Mouse (Mus musculus) C3H10T1/2 (cell line): ENCODE measurements around the gene Snx17. TPM values are rescaled to one million over a fixed set of nuclear protein-coding genes. Genes with fewer than 3 reads are reported as not detected.

ENCODE experiments used
- polyA plus RNA-seq, 2 experiments: library from polyadenylated mRNA; unstranded; fragments of >200 nt; fragmentation: generic; extraction: Trizol; gene quantifications; one replicate each; pipeline ENCODE4 v1.2.1; 2012; ENCODE audit warnings: missing spikeins in 2 of 2

The Snx17 gene
- polyA plus RNA-seq, result 100 to 1,000 TPM; 166 to 169 TPM

DNA sequence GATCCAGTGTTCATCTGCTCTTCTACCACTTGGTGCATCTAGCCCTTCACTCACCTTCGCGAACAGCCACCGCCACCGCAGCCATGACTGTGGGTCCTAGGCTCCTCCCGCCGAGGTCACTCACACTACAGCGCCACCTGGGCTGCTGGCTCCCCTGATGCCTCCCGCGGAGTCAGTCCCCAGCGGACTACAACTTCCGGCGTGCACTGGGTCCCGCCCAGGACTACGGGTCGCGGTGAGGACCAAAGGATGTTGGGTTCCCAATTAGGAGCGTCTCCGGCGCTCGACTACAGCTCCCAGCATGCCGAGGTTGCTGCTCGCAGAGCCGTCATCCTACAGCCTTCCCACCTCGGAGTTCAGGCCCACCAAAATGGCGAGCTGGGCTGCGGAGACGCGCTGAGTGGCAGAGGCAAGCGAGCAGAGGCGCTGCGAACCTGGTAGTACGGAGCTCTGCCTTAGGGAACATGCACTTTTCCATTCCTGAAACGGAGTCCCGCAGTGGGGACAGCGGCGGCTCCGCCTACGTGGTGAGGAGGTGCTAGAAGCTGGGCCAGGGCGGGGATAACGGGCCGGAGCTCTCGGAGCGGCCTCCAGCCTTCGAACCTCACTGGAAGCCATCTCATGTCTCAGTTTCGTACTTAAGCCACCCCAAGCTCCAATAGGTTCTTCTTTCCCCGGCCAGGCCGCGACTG lies at the start of gene Snx17, which contains the start of gene Eif2b4:
Gene Snx17 (plus strand): TSS at position 289 of the 692 bp plus-strand sequence.
Gene Eif2b4 (minus strand): TSS at position 492 of the 692 bp plus-strand sequence.

GRCm38 (mm10) chr5:31154152-31154553 lies 38.9 kb upstream of the Snx17 start, which contains the start of gene Mpv17:
TSS of gene Mpv17 (minus strand) at chr5:31154251.

GRCm38 (mm10) chr5:31179766-31180630 lies 13.0 kb upstream of the Snx17 start, which contains the start of the genes Gm29609 and Gtf3c2:
TSS of gene Gm29609 (minus strand) at chr5:31179911.
TSS of gene Gtf3c2 (minus strand) at chr5:31180144.

DNA sequence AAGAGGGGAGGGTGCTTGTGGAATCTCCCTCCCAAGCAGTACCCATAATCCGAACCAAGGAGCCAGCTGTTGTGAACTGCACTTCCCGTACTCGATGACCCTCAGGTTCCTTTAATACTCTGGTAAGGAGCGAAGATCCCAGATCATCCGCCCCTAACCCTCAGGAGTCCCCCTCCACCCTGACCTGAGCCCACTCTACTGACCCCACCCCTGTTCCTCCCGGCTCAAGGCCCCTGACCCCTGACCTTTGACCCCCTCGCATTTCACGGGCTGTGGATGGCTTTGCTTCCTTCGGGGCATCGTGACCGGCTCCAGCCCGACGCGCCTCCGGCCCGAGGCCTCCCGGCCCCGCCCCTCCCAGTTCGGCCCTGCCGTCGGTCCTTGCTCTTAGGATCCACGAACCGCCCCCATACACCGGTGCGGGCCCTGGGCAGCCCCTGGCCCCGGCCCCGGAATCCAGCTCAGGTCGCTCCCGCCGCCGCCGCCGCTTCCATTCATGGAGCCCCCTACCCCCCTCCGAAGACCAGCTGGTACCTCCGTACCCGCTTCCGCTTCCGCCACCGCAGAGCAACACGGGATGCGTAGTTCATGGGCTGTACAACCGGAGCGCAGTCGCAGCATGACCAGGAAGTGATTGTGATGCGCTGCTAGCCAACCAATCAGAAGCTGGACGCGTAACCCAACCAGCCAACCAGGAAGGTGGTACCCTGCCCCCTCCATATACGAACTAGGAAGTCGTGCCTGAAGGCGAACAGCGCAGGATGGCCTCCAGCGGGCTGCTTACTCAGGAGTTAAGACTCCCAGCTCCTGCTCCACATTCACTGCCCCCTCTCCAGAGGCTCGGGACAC lies 8.9 kb downstream of the Snx17 start, which contains the start of gene Zfp513:
Gene Zfp513 (minus strand): TSS at position 562 of the 849 bp plus-strand sequence.

GRCm38 (mm10) chr5:31220448-31221303 lies 27.6 kb downstream of the Snx17 start, which contains the start of gene Ppm1g:
TSS of gene Ppm1g (minus strand) at chr5:31220687.

GRCm38 (mm10) chr5:31240637-31241521 lies 47.9 kb downstream of the Snx17 start, which contains the start of the genes Nrbp1 and Gm9970:
TSS of gene Nrbp1 (plus strand) at chr5:31240864.
TSS of gene Gm9970 (minus strand) at chr5:31241232.

Other genes starting within 250 kb of the Snx17 start
- gene Cgref1, start 247.6 kb upstream of the Snx17 start, polyA plus RNA-seq, result 10 to 100 TPM in 1 of 2 experiments, 1 to 10 TPM in 1; 7.5 to 26.7 TPM
- gene Preb, start 232.9 kb upstream of the Snx17 start, polyA plus RNA-seq, result 100 to 1,000 TPM; 101 to 115 TPM
- under 1 TPM; 0.01 to 0.09 TPM for gene Tcf23, start 224.6 kb upstream of the Snx17 start, polyA plus RNA-seq
- gene Atraid, start 144.9 kb upstream of the Snx17 start, polyA plus RNA-seq, result 100 to 1,000 TPM in 1 of 2 experiments, 10 to 100 TPM in 1; 87.3 to 332 TPM
- 1 to 10 TPM; 4.7 to 5.6 TPM for gene Slc5a6, start 144.3 kb upstream of the Snx17 start, polyA plus RNA-seq
- 10 to 100 TPM; 17.9 to 34.9 TPM for gene Cad, start 138.4 kb upstream of the Snx17 start, polyA plus RNA-seq
- gene Dnajc5g, start 86.9 kb upstream of the Snx17 start, polyA plus RNA-seq, result not detected
- 1 to 10 TPM in 1 of 2 experiments, under 1 TPM in 1; 0.47 to 3.0 TPM for gene Slc30a3, start 85.0 kb upstream of the Snx17 start, polyA plus RNA-seq
- under 1 TPM; 0.04 to 0.61 TPM for gene Trim54, start 76.5 kb upstream of the Snx17 start, polyA plus RNA-seq
- not detected for gene Ucn, start 54.4 kb upstream of the Snx17 start, polyA plus RNA-seq
- gene Mpv17, start 39.0 kb upstream of the Snx17 start, polyA plus RNA-seq, result 10 to 100 TPM; 21.8 to 85.3 TPM
- gene Gm29609, start 13.3 kb upstream of the Snx17 start, polyA plus RNA-seq, result 1 to 10 TPM in 1 of 2 experiments, under 1 TPM in 1; 0.32 to 2.0 TPM
- gene Gtf3c2, start 13.1 kb upstream of the Snx17 start, polyA plus RNA-seq, result 10 to 100 TPM; 17.7 to 36.2 TPM
- gene Eif2b4, start 203 bp downstream of the Snx17 start, polyA plus RNA-seq, result 10 to 100 TPM; 36.4 to 57.5 TPM
- gene Zfp513, start 9.1 kb downstream of the Snx17 start, polyA plus RNA-seq, result 10 to 100 TPM in 1 of 2 experiments, 1 to 10 TPM in 1; 8.8 to 22.4 TPM
- 100 to 1,000 TPM in 1 of 2 experiments, 10 to 100 TPM in 1; 90.1 to 144 TPM for gene Ppm1g, start 27.5 kb downstream of the Snx17 start, polyA plus RNA-seq
- 100 to 1,000 TPM in 1 of 2 experiments, 10 to 100 TPM in 1; 54.1 to 114 TPM for gene Nrbp1, start 47.6 kb downstream of the Snx17 start, polyA plus RNA-seq
- gene Gm9970, start 48.0 kb downstream of the Snx17 start, polyA plus RNA-seq, result under 1 TPM in 1 of 2 experiments, not detected in 1; 0.33 TPM
- gene Krtcap3, start 58.5 kb downstream of the Snx17 start, polyA plus RNA-seq, result 1 to 10 TPM in 1 of 2 experiments, under 1 TPM in 1; 0.06 to 4.5 TPM
- 10 to 100 TPM in 1 of 2 experiments, 1 to 10 TPM in 1; 6.9 to 36.9 TPM for gene Ift172, start 97.9 kb downstream of the Snx17 start, polyA plus RNA-seq
- 10 to 100 TPM; 18.9 to 26.1 TPM for gene Fndc4, start 102.9 kb downstream of the Snx17 start, polyA plus RNA-seq
- not detected for gene Gckr, start 104.2 kb downstream of the Snx17 start, polyA plus RNA-seq